Mouse (Mus musculus) MEL (cell line): ENCODE data around the gene Ppp1r7. TPM values are rescaled to one million over a fixed set of nuclear protein-coding genes. Genes with fewer than 3 reads are reported as not detected.

Experiments
- DNase-seq: peaks from one replicate; pipeline ENCODE4 v3.0.0; 2011; ENCODE audit warnings: low read depth, low spot score
- H3K27ac ChIP-seq: 2 replicates; pipeline ENCODE4 v1.5.1; 2012; ENCODE audit warnings: low read depth, mild to moderate bottlenecking, control low read depth, low read length, moderate library complexity; ENCODE audit not compliant: control insufficient read depth
- H3K27me3 ChIP-seq, 2 experiments: fragments of 150-350 bp in 1 of 2; sonication (generic) in 1 of 2; 2 replicates each; pipeline ENCODE4 v1.6.1; 2012; ENCODE audit warnings: low read length in 2 of 2, mild to moderate bottlenecking in 2 of 2, improper control_type of control experiment in 1 of 2, moderate library complexity in 1 of 2; ENCODE audit not compliant: insufficient read depth in 2 of 2, control insufficient read depth in 1 of 2
- H3K36me3 ChIP-seq, 2 experiments: 2 replicates each; pipeline ENCODE4 v1.6.1; 2012 to 2014; ENCODE audit warnings: low read length in 2 of 2, improper control_type of control experiment in 1 of 2, inconsistent platforms in 1 of 2, mild to moderate bottlenecking in 1 of 2; ENCODE audit not compliant: insufficient read depth in 2 of 2, control insufficient read depth in 1 of 2
- H3K4me1 ChIP-seq, 2 experiments: fragments of 150-350 bp in 1 of 2; sonication (generic) in 1 of 2; 2 replicates each; pipeline ENCODE4 v1.6.1; 2012; ENCODE audit warnings: low read length in 2 of 2, improper control_type of control experiment in 1 of 2, mild to moderate bottlenecking in 1 of 2; ENCODE audit not compliant: insufficient read depth in 2 of 2, control insufficient read depth in 1 of 2
- H3K4me3 ChIP-seq, 2 experiments: fragments of 150-350 bp in 1 of 2; sonication (generic) in 1 of 2; 2 replicates each; pipeline ENCODE4 v1.5.1; 2012; ENCODE audit warnings: low read depth in 2 of 2, low read length in 2 of 2, mild to moderate bottlenecking in 2 of 2, moderate library complexity in 2 of 2, control low read depth in 1 of 2, improper control_type of control experiment in 1 of 2; ENCODE audit not compliant: control insufficient read depth in 1 of 2, insufficient read depth in 1 of 2
- H3K79me2 ChIP-seq: 2 replicates; pipeline ENCODE4 v1.6.1; 2012; ENCODE audit warnings: mild to moderate bottlenecking, low read length, moderate library complexity; ENCODE audit not compliant: control insufficient read depth, poor library complexity, insufficient read depth
- H3K9ac ChIP-seq: 2 replicates; pipeline ENCODE4 v1.6.1; 2012; ENCODE audit warnings: low read depth, mild to moderate bottlenecking, control low read depth, low read length, moderate library complexity; ENCODE audit not compliant: control insufficient read depth, poor library complexity, severe bottlenecking
- H3K9me3 ChIP-seq: fragments of 150-350 bp; sonication (generic); replicated peaks from 2 replicates; pipeline ENCODE4 v1.6.1; 2012; ENCODE audit warnings: mild to moderate bottlenecking, low read length, improper control_type of control experiment, moderate library complexity; ENCODE audit not compliant: insufficient read depth
- CHD1 ChIP-seq: IDR thresholded peaks from 2 replicates; pipeline ENCODE4 v1.6.1; 2012; ENCODE audit warnings: low read depth, mild to moderate bottlenecking, inconsistent platforms, low read length, improper control_type of control experiment
- CHD2 ChIP-seq: IDR thresholded peaks from 2 replicates; pipeline ENCODE4 v1.6.1; 2011; ENCODE audit warnings: low read length, improper control_type of control experiment
- CTCF ChIP-seq, 3 experiments: IDR thresholded peaks in 2 of 3; conservative IDR thresholded peaks in 1 of 3; 2 replicates each; pipeline ENCODE4 v1.5.1; 2011 to 2012; ENCODE audit warnings: low read length in 3 of 3, low read depth in 2 of 3, mild to moderate bottlenecking in 2 of 3, improper control_type of control experiment in 1 of 3, inconsistent platforms in 1 of 3, mixed read lengths in 1 of 3, moderate library complexity in 1 of 3; ENCODE audit not compliant: control insufficient read depth in 1 of 3, insufficient read depth in 1 of 3, poor library complexity in 1 of 3, severe bottlenecking in 1 of 3
- GABPA ChIP-seq: IDR thresholded peaks from 2 replicates; pipeline ENCODE4 v1.6.1; 2012; ENCODE audit warnings: low read depth, mild to moderate bottlenecking, inconsistent platforms, low read length, improper control_type of control experiment, moderate library complexity
- JUND ChIP-seq: IDR thresholded peaks from 2 replicates; pipeline ENCODE4 v1.6.1; 2011; ENCODE audit warnings: low read depth, mild to moderate bottlenecking, improper control_type of control experiment, low read length
- KAT2A ChIP-seq: conservative IDR thresholded peaks from 2 replicates; pipeline ENCODE4 v1.6.1; 2012; ENCODE audit warnings: low read depth, low read length, improper control_type of control experiment, inconsistent platforms
- MAX ChIP-seq: IDR thresholded peaks from 2 replicates; pipeline ENCODE4 v1.6.1; 2011; ENCODE audit warnings: low read length, improper control_type of control experiment
- MXI1 ChIP-seq: IDR thresholded peaks from 2 replicates; pipeline ENCODE4 v1.6.1; 2011; ENCODE audit warnings: mild to moderate bottlenecking, low read depth, low read length, improper control_type of control experiment
- POLR2AphosphoS5 ChIP-seq: IDR thresholded peaks from 2 replicates; pipeline ENCODE4 v1.6.1; 2012; ENCODE audit warnings: low read depth, borderline replicate concordance, mild to moderate bottlenecking, inconsistent platforms, low read length, moderate library complexity, mixed read lengths
- RAD21 ChIP-seq: IDR thresholded peaks from 2 replicates; pipeline ENCODE4 v1.6.1; 2011; ENCODE audit warnings: mild to moderate bottlenecking, low read depth, low read length, improper control_type of control experiment
- TAL1 ChIP-seq: IDR thresholded peaks from 2 replicates; pipeline ENCODE4 v1.6.1; 2012; ENCODE audit warnings: mild to moderate bottlenecking, inconsistent platforms, low read length, moderate library complexity, mixed read lengths
- TBP ChIP-seq: IDR thresholded peaks from 2 replicates; pipeline ENCODE4 v1.8.0; 2011; ENCODE audit warnings: low read depth, low read length, improper control_type of control experiment
- TCF12 ChIP-seq: IDR thresholded peaks from 2 replicates; pipeline ENCODE4 v1.6.1; 2014; ENCODE audit warnings: low read depth, mild to moderate bottlenecking, inconsistent platforms, low read length, improper control_type of control experiment, moderate library complexity
- ZKSCAN1 ChIP-seq: IDR thresholded peaks from 2 replicates; pipeline ENCODE4 v1.6.1; 2012; ENCODE audit warnings: low read depth, mild to moderate bottlenecking, inconsistent platforms, low read length, improper control_type of control experiment, moderate library complexity
- ZNF384 ChIP-seq: IDR thresholded peaks from 2 replicates; pipeline ENCODE4 v1.6.1; 2012; ENCODE audit warnings: low read depth, mild to moderate bottlenecking, inconsistent platforms, low read length, improper control_type of control experiment
- polyA plus RNA-seq, 2 experiments: library from polyadenylated mRNA; stranded (reverse) in 1 of 2; unstranded in 1 of 2; fragments of >175 nt in 1 of 2; fragments of >200 nt in 1 of 2; gene quantifications; 2 replicates each; pipeline versions ENCODE4 v1.2.1 to v1.2.4; 2012; ENCODE audit warnings: low replicate concordance in 2 of 2, low read depth in 1 of 2; ENCODE audit not compliant: insufficient read length in 2 of 2, insufficient read depth in 1 of 2, missing spikeins in 1 of 2
- total RNA-seq: library from RNA; depleted of rRNA; stranded (reverse); fragments of 300-350 nt; gene quantifications from 2 replicates; pipeline ENCODE4 v1.2.3, GENCODE M21; 2012

The Ppp1r7 gene
- total and polyA plus RNA-seq, 3 experiments, result 36.6 to 131 (median 74.9) TPM

DNA sequence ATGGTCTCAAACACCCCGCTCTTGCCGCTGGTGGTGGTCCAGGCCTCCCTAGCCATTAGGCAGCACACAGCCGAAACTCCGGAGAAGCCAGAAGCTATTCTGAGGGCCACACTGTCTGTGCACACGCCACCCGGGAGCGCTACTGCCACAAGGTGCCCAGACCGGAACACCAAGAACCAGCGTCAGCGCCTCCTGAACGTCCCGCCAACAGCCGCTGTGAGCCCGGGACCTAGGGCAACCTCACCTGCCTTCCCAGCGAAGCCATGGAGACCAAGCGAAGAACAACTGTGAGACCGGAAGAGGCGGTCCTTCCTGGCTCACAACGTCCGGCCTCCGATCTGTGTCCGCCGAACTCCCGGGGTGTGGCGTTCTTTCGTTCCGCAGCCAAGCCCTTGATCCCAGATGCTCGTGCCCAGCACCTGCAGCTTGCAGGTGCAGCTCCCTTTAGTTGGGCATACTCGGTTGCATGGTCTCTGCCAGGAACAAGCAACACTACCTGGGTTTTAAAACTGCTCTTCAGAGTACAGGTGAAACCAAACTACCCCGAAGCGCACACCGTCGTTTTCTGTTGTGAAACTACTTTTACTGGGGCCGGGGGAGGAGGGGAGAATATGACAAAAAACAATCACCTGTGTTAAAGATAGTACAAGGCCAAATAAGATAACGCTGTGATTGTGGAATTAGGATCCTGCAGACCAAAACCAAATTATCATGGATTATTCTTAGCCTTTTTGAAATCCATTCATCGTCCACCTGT lies 36.9 kb upstream of the Ppp1r7 start, which contains the start of gene Mterf4 (continued):
- TF ChIP-seq RAD21 (no peak; the same call in 1 of the 2 replicates), MXI1 (peak; percentile 91), TAL1 (no peak), ZKSCAN1 (0 out of 2 replicates have a peak, but pooled peaks have one; percentile 56), CTCF (IDR thresholded peaks at IDR 0.05 in 2 of 3, conservative IDR thresholded peaks at IDR 0.05 in 1 of 3; ENCODE audit: control insufficient read depth in 1 of 3, insufficient read depth in 1 of 3, low read depth in 2 of 3, low read length in 3 of 3, poor library complexity in 1 of 3, severe bottlenecking in 1 of 3) (no peak)

DNA sequence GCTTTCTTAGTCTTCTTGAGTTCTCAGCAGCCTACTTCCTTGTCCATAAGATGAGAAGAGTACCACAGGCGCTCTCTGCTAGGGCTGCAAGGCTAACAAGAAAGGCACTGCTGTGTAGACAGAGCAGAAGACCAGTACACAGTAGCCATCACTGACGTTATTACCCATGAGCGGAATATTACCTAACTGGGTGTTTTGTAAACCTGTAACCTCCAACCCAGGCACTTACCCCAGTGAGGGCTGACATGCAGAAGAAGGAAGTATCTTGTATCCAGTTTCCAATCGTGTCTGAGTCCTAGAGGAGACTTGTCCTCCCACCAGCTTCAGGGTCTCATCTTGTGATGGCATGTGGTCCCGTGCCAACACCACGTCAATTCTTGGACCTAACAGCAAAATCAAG lies 18.7 kb upstream of the Ppp1r7 start:
- TF ChIP-seq KAT2A (no peak), POLR2AphosphoS5 (no peak), TAL1 (no peak), TCF12 (no peak), TBP (no peak), ZNF384 (no peak), GABPA (no peak), CTCF (IDR thresholded peaks at IDR 0.05 in 2 of 3, conservative IDR thresholded peaks at IDR 0.05 in 1 of 3; ENCODE audit: control insufficient read depth in 1 of 3, insufficient read depth in 1 of 3, low read depth in 2 of 3, low read length in 3 of 3, poor library complexity in 1 of 3, severe bottlenecking in 1 of 3) (no peak), CHD1 (no peak), CHD2 (no peak)
- TF ChIP-seq, all 39 proteins: peak for 0
- DNase-seq, result no peak
- Histone ChIP-seq H3K27me3 (no peaks in the 10 kb centered on the region), H3K79me2 (no peaks in the 10 kb centered on the region), H3K36me3 (peaks cover 0 to 3% of the 10 kb centered on the region in 2 experiments; a peak in 1 of 4 replicates), H3K4me1 (no peaks in the 10 kb centered on the region), H3K27ac (no peak overlapping the region), H3K4me3 (no peak overlapping the region), H3K9me3 (no peaks in the 10 kb centered on the region), H3K9ac (no peak overlapping the region)

DNA sequence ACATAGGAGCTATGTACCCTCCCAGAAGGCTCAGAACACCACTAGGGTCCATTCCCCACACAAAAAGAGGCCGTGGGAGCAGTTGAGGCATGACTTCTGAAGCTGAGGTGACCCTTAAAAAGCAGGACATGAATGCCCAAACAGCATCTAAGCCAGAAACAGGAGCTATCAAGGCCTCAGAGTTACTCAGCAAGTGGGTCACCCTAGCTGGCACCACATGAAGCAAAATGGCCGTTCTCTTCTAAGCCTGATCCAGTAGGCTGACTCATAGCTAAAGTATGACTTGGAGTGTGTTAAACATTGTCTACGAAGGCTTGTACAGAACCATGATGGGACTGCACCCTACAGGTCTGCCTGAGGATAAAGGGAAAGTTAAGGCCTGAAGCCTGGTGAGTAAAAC lies 16.2 kb upstream of the Ppp1r7 start:
- peaks cover 0 to 5% of the 10 kb centered on the region in 2 experiments; a peak in 2 of 4 replicates for H3K36me3 ChIP-seq
- no peaks in the 10 kb centered on the region for H3K27me3 ChIP-seq
- H3K4me1 ChIP-seq, result no peaks in the 10 kb centered on the region
- no peak for DNase-seq
- H3K79me2 ChIP-seq, result no peaks in the 10 kb centered on the region
- H3K27ac ChIP-seq, result no peak overlapping the region
- TF ChIP-seq MAX (no peak), JUND (no peak)
- no peak overlapping the region for H3K9ac ChIP-seq
- H3K9me3 ChIP-seq, result no peaks in the 10 kb centered on the region
- no peak overlapping the region for H3K4me3 ChIP-seq
